Mouse (Mus musculus): ENCODE results near the gene D030056L22Rik. TPM values are rescaled to one million over a fixed set of nuclear protein-coding genes. Genes with fewer than 3 reads are reported as not detected.

Gene D030056L22Rik
- polyA plus RNA-seq (2015; fragmentation: Nextera tagmentation; extraction: Ambion mirVana), result 29.1 and 32.3 TPM in 2 replicates

DNA sequence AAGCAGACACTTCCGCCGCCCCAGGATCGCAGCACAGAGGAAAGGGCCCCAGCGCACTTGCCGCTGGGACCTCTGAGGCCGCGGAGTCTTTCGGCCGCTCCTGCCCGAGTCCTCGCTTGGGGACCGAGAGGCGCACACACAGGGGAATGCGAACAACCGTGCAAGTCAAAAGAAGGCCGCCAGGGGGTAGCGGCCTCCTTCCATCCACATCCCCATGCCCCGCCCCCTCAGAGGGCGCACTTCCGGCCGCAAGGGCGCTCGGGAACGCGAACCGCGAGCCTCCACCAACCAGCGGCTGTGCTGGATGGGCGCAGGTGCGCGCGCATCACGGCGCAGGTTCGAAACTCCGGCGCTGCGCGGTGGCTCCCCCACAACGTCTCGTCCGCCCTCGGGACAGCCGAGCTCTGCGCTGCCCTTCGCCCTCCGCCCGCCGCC is at the start of gene D030056L22Rik:
D030056L22Rik (plus strand) TSS at position 328 of the 435 bp plus-strand sequence.
- Histone ChIP-seq H3K4me3 (replicated peaks) (peak within 1 kb of the TSS; percentile 93), H3K27ac (peak within 1 kb of the TSS; percentile 98), H3K36me3 (no peaks in the 10 kb centered on the region), H3K4me2 (peak within 1 kb of the TSS; percentile 76), H3K27me3 (replicated peaks) (no peaks in the 10 kb centered on the region), H3K9ac (peak within 1 kb of the TSS; percentile 94), H3K9me3 (no peaks in the 10 kb centered on the region), H3K4me1 (peaks cover 10% of the 10 kb centered on the region)
- WGBS, result 0% methylated on average over 49 of the region's 49 CpGs
- peak; percentile 99 for ATAC-seq (ENCODE audit: insufficient read depth, low FRiP score, low read depth)

DNA sequence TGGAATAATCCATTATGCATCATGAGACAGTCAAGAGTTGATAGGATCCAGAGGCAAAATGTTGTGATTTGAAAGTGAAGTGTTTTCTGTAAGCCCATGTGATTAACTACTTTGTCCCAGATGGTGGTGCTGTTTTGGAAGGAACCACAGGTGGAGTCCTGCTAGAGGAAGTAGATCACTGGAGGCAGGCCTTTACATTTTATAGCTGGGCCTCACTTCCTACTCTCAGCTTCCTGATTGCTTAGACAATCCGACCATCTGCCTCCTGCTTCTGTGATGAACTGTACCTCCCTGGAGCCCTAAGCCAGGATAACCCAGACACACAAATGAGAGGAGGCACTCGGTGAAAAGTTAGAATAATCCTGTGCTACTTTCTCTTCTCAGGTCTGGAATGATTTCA is 49.1 kb upstream of the D030056L22Rik start:
- no peak for ATAC-seq (ENCODE audit: insufficient read depth, low FRiP score, low read depth)
- WGBS, result 55% methylated on average over 2 of the region's 2 CpGs
- Histone ChIP-seq H3K4me3 (replicated peaks) (no peak overlapping the region), H3K9me3 (no peaks in the 10 kb centered on the region), H3K27ac (no peak overlapping the region), H3K9ac (no peak overlapping the region), H3K4me1 (no peaks in the 10 kb centered on the region), H3K36me3 (no peaks in the 10 kb centered on the region), H3K4me2 (no peak overlapping the region), H3K27me3 (replicated peaks) (no peaks in the 10 kb centered on the region)

DNA sequence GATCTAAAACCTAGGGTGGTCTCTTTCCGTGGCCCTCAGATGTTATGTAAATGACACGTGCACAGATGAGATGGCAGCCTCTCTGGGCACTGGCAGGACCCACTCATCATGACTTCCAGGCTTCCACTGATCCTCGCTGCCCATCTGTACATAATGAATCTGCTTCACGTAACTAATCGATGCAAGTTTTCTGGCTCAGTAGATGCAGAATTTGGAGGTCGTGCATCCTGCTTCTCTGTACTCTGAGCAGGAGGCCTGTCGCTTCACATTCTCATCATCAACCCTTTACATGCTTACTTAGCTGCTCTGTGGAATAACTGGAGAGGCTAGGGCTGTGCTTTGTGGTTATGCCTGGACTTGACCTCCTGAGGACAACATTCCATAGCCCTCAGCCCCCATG is 46.0 kb upstream of the D030056L22Rik start:
- WGBS, result 86% methylated on average over 7 of the region's 7 CpGs
- no peak overlapping the region for H3K27ac ChIP-seq

DNA sequence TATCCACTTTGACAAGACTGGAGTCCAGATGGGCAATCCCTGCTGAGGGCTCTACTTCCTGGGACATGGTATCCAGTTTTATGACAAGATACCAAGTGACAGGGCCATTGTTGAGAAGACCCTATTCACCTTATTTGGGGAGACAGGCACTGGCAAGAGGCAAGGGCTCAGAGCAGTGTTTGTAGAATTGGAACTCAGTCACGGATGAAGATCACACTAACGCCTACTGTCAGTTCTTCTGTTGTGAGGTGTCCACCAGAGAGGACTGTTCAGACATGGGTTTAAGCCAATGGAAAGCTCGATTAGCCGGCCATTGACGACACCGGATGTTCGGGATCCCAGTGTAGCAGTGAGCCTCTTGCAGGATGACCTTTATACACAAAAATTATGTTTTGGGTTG is 43.4 kb upstream of the D030056L22Rik start:
- no peaks in the 10 kb centered on the region for H3K9me3 ChIP-seq
- H3K36me3 ChIP-seq, result no peaks in the 10 kb centered on the region
- H3K27ac ChIP-seq, result no peak overlapping the region
- no peak overlapping the region for H3K9ac ChIP-seq
- H3K4me3 ChIP-seq (replicated peaks), result no peak overlapping the region
- ATAC-seq (ENCODE audit: insufficient read depth, low FRiP score, low read depth), result no peak
- no peak overlapping the region for H3K4me2 ChIP-seq
- H3K27me3 ChIP-seq (replicated peaks), result no peaks in the 10 kb centered on the region
- H3K4me1 ChIP-seq, result peaks cover 18% of the 10 kb centered on the region; the same call in 1 of the 2 replicates
- WGBS, result 91% methylated on average over 7 of the region's 7 CpGs

More for the DNA sequence above, 46.0 kb upstream of the D030056L22Rik start:
- no peak for ATAC-seq (ENCODE audit: insufficient read depth, low FRiP score, low read depth)
- H3K9me3 ChIP-seq, result no peaks in the 10 kb centered on the region
- no peak overlapping the region for H3K4me2 ChIP-seq
- H3K4me1 ChIP-seq, result peaks cover 2% of the 10 kb centered on the region; the same call in 1 of the 2 replicates
- H3K9ac ChIP-seq, result no peak overlapping the region
- no peaks in the 10 kb centered on the region for H3K36me3 ChIP-seq
- no peaks in the 10 kb centered on the region for H3K27me3 ChIP-seq (replicated peaks)
- no peak overlapping the region for H3K4me3 ChIP-seq (replicated peaks)

DNA sequence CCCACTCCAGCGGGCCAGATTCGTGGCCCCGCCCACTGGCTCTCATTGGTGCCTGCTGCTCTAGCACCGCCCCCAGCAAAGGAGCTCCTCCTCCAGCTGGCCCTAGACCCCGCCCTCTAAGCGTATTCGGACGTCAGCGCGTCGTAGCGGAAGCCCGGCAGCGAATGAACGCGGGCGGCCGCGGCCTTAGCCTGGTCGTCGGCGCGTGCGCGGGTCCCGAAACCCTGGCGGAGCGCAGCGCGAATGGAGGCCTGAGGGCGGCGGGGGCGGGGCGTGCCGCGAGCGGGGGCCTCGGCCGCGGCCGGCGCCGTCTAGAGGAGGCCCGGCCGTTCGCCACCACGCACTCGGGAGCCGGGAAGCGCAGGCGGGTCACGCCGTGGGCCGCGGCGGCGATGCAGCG is 42.4 kb upstream of the D030056L22Rik start, which contains the start of gene Carnmt1:
Carnmt1 (plus strand) TSS at position 157 of the 400 bp plus-strand sequence.
- 0% methylated on average over 34 of the region's 58 CpGs for WGBS
- H3K36me3 ChIP-seq, result no peaks in the 10 kb centered on the region
- H3K4me3 ChIP-seq (replicated peaks), result peak within 1 kb of the TSS; percentile 86
- peak; percentile 97 for ATAC-seq (ENCODE audit: insufficient read depth, low FRiP score, low read depth)
- H3K27me3 ChIP-seq (replicated peaks), result no peaks in the 10 kb centered on the region
- H3K9ac ChIP-seq, result peak within 1 kb of the TSS; percentile 71; the same call in 1 of the 2 replicates
- H3K9me3 ChIP-seq, result no peaks in the 10 kb centered on the region
- H3K4me2 ChIP-seq, result peak within 1 kb of the TSS; percentile 69
- peak within 1 kb of the TSS; percentile 91 for H3K27ac ChIP-seq
- peaks cover 18% of the 10 kb centered on the region; the same call in 1 of the 2 replicates for H3K4me1 ChIP-seq

DNA sequence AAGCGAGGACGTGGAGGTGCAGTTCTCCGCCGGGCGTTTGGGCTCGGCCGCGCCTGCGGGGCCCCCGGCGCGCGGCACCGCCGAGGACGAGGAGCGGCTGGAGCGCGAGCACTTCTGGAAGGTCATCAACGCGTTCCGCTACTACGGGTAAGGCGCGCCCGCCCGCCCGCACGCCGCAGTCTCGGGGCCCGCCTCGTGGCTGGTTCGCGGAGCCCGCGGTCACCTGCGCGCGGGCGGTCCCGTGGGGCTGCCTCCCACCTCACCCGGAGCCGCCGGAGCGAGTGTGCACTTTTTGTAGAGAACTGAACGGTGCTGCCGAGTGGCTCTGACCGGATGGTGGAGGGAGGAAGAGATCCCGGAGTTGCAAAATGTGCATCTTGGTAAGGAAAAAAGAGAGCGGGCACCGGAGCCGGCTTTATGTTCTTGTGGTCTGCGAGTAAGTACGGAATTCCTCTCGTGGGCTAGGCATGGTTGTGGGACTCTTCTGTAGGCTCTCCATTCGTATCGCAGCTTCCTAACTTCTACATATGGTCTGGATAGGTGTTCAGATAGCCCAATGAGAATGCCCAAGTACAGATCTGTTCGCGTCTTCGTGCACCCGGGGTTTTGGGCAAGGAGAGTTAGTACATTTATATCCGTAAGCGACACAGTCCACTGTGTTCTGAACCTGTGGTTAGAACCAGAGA is 41.8 kb upstream of the D030056L22Rik start:
- Histone ChIP-seq H3K27ac (peak overlapping the region; percentile 91), H3K36me3 (no peaks in the 10 kb centered on the region), H3K4me2 (peak overlapping the region; percentile 69), H3K27me3 (replicated peaks) (no peaks in the 10 kb centered on the region), H3K9ac (peak overlapping the region; percentile 71; the same call in 1 of the 2 replicates), H3K4me3 (replicated peaks) (peak overlapping the region; percentile 86), H3K4me1 (peaks cover 18% of the 10 kb centered on the region; the same call in 1 of the 2 replicates), H3K9me3 (no peaks in the 10 kb centered on the region)
- peak; percentile 66 for ATAC-seq (ENCODE audit: insufficient read depth, low FRiP score, low read depth)
- WGBS, result under 1% methylated on average over 62 of the region's 64 CpGs

DNA sequence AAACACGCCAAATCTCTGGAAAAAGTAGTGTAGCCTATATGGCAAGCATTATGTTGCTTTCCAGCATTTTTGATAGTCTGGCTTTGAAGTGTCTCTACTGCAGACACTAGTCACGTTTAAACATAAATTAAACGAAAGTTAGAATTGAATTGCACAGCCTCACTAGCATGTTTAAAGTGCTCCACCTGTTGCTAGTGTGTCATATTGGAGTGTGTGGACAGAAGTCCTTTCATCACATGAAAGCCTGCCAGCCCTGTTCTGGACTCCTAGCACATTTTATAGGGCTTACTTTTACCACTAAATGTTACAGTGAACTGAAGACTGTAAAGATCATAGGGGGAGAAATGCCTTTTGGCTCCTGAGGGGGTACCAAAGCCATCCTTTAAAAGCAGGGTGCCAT is 40.5 kb upstream of the D030056L22Rik start:
- H3K9me3 ChIP-seq, result no peaks in the 10 kb centered on the region
- 0 out of 2 replicates have a peak overlapping the region, but pooled peaks have one; percentile 86 for H3K4me3 ChIP-seq (replicated peaks)
- no peaks in the 10 kb centered on the region for H3K36me3 ChIP-seq
- H3K27ac ChIP-seq, result no peak overlapping the region
- no peak overlapping the region for H3K9ac ChIP-seq
- WGBS, result 52% methylated on average over 3 of the region's 3 CpGs
- H3K4me1 ChIP-seq, result peaks cover 18% of the 10 kb centered on the region; the same call in 1 of the 2 replicates
- ATAC-seq (ENCODE audit: insufficient read depth, low FRiP score, low read depth), result no peak
- no peaks in the 10 kb centered on the region for H3K27me3 ChIP-seq (replicated peaks)
- H3K4me2 ChIP-seq, result peak overlapping the region; percentile 69

DNA sequence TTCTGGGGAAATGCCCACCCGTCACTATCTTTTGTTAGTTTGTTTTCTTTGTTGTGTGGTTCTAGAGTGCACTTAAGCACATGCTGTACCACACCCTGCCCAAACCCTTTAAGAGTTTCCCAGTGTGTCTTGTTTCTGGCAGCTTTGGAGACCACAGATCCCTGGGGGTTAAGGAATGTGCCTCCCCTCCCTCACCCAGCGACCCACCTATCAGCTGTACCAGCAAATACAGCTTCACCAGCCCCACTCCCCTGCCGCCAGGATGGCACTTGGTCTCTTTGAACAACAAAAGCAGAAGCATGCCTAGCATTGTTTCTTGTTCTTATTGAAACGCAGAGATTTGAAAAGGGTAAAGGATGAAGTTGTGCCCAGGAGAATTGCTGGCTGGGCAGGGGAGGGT is 39.9 kb upstream of the D030056L22Rik start:
- H3K4me3 ChIP-seq (replicated peaks), result no peak overlapping the region

DNA sequence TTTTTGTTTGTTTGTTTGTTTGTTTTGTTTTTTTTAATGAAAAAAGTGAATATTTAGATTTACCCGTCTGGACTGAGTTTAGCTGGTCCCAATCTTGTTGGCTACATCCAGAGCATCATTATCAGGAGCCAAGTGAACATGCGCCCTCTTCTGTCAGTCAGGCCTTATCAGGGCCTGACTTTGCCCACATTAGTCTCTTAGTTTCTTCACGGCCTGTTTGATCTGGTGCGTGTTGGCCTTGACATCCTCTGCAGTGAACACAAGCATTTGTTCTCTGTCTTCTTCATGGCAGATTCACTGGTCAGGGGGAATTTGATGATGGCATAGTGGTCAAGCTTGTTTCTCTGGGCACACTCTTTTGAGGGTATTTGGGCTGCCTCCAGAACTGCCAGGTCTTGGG is 30.9 kb upstream of the D030056L22Rik start:
- ATAC-seq (ENCODE audit: insufficient read depth, low FRiP score, low read depth), result no peak
- 63% methylated on average over 4 of the region's 4 CpGs for WGBS
- H3K9me3 ChIP-seq, result no peaks in the 10 kb centered on the region
- H3K27ac ChIP-seq, result no peak overlapping the region
- no peaks in the 10 kb centered on the region for H3K27me3 ChIP-seq (replicated peaks)
- H3K4me3 ChIP-seq (replicated peaks), result no peak overlapping the region
- H3K4me2 ChIP-seq, result no peak overlapping the region
- H3K4me1 ChIP-seq, result no peaks in the 10 kb centered on the region
- peaks cover 11% of the 10 kb centered on the region; the same call in 1 of the 2 replicates for H3K36me3 ChIP-seq
- no peak overlapping the region for H3K9ac ChIP-seq

More for the DNA sequence above, 39.9 kb upstream of the D030056L22Rik start:
- H3K9me3 ChIP-seq, result no peaks in the 10 kb centered on the region
- no peaks in the 10 kb centered on the region for H3K27me3 ChIP-seq (replicated peaks)
- H3K4me2 ChIP-seq, result peak overlapping the region; percentile 69; the same call in 1 of the 2 replicates
- WGBS, result 47% methylated on average over 4 of the region's 4 CpGs
- H3K9ac ChIP-seq, result no peak overlapping the region
- ATAC-seq (ENCODE audit: insufficient read depth, low FRiP score, low read depth), result no peak
- no peak overlapping the region for H3K27ac ChIP-seq
- H3K4me1 ChIP-seq, result peaks cover 18% of the 10 kb centered on the region; the same call in 1 of the 2 replicates
- no peaks in the 10 kb centered on the region for H3K36me3 ChIP-seq

DNA sequence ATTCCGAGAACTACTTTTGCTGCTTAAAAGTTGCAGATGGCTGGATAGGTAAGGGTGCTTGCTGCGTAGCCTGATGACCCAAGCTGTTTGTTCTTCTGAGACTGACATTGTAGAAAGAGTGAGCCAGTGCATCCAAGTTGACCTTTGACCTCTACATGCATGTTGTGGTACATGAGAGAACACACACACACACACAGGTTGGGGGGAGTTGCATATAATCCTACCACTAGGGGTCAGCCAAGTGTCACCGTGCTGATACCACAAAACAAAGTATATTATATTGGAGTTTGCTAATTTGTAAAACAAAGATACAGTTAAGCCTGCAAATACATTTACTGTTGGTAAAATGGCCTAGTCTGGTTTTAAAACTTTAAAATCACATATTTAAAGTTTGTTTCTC is 25.4 kb upstream of the D030056L22Rik start:
- Histone ChIP-seq H3K36me3 (no peaks in the 10 kb centered on the region), H3K27ac (no peak overlapping the region), H3K9me3 (no peaks in the 10 kb centered on the region), H3K4me2 (no peak overlapping the region), H3K4me3 (replicated peaks) (no peak overlapping the region), H3K9ac (no peak overlapping the region), H3K4me1 (no peaks in the 10 kb centered on the region), H3K27me3 (replicated peaks) (no peaks in the 10 kb centered on the region)
- ATAC-seq (ENCODE audit: insufficient read depth, low FRiP score, low read depth), result no peak
- 70% methylated on average over 3 of the region's 3 CpGs for WGBS

DNA sequence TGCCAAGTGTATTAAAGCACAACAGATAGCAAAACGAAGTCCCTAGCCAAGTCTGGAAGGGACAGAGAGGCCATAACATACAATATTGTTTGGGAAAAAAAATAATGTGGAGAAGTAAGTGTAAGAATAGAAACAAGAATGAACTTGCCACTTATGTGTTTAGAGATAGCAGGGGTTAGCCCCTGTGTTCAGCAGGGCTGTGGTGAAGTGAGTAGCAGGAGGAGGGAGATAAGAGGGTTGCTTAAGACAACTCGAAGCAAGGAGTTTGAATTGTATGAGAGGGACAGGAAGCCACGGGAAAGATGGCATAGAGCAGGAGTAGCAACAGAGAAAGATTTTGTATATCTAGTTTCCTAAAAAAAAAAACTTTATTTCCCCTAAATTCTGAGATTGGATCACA is 20.8 kb upstream of the D030056L22Rik start:
- Histone ChIP-seq H3K4me3 (replicated peaks) (no peak overlapping the region), H3K27me3 (replicated peaks) (no peaks in the 10 kb centered on the region), H3K4me2 (no peak overlapping the region), H3K9ac (no peak overlapping the region), H3K27ac (no peak overlapping the region), H3K9me3 (no peaks in the 10 kb centered on the region), H3K4me1 (no peaks in the 10 kb centered on the region), H3K36me3 (no peaks in the 10 kb centered on the region)
- peak; percentile 88 for ATAC-seq (ENCODE audit: insufficient read depth, low FRiP score, low read depth)
- 72% methylated on average over 3 of the region's 3 CpGs for WGBS

DNA sequence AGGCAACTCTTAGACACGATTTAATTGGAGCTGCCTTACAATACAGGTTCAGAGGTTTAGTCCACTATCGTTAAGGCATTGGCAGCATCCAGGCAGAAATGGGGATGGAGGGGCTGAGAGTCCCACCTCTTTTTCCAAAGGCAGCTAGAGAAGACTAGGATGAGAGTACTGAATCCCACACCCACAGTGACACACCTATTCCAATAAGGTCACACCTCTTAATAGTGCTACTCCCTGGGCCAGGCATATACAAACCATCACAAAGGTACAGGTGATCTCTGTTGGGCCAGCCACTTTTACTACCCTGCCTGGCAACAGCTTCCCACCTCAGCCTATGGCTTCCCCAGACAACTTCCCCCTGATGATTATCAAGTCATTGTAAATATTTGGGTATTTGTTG is 20.2 kb upstream of the D030056L22Rik start:
- 83% methylated on average over 2 of the region's 2 CpGs for WGBS

More for the DNA sequence above, 20.2 kb upstream of the D030056L22Rik start:
- no peak overlapping the region for H3K27ac ChIP-seq
- H3K4me3 ChIP-seq (replicated peaks), result no peak overlapping the region
- H3K36me3 ChIP-seq, result no peaks in the 10 kb centered on the region
- H3K4me1 ChIP-seq, result no peaks in the 10 kb centered on the region
- no peaks in the 10 kb centered on the region for H3K27me3 ChIP-seq (replicated peaks)
- no peak overlapping the region for H3K9ac ChIP-seq
- ATAC-seq (ENCODE audit: insufficient read depth, low FRiP score, low read depth), result 0 out of 2 replicates have a peak, but pooled peaks have one; percentile 37
- H3K9me3 ChIP-seq, result no peaks in the 10 kb centered on the region
- no peak overlapping the region for H3K4me2 ChIP-seq

Data from stomach, embryonic 15.5 days (tissue).